Mouse (Mus musculus) lung, postnatal 14 days (tissue): ENCODE results near the gene Pus7l.
"Not testable (repeated sequence)": the region's sequence is repeated elsewhere in the genome, so short reads cannot be mapped to it uniquely, and the experiment has no call there.

Experiments
- DNase-seq: peaks from one replicate; pipeline ENCODE4 v3.0.0; 2021

Gene Pus7l

GRCm38 (mm10) chr15:94542567-94543408, 559 bp downstream of the Pus7l start:
- no peak for DNase-seq

- no peak for DNase-seq
Measured at GRCm38 (mm10) chr15:94539296-94539695, 4.1 kb downstream of the Pus7l start.

- DNase-seq = no peak
Measured at GRCm38 (mm10) chr15:94535521-94535920, 7.8 kb downstream of the Pus7l start.

- no peak for DNase-seq
Measured at GRCm38 (mm10) chr15:94532956-94533355, 10.4 kb downstream of the Pus7l start.

- no peak for DNase-seq
Measured at GRCm38 (mm10) chr15:94532306-94532705, 11.0 kb downstream of the Pus7l start.

- peak; percentile 17 for DNase-seq
Measured at GRCm38 (mm10) chr15:94530519-94530918, 12.8 kb downstream of the Pus7l start.

- DNase-seq = no peak
Measured at GRCm38 (mm10) chr15:94524956-94525355, 18.4 kb downstream of the Pus7l start.

- no peak for DNase-seq
Measured at GRCm38 (mm10) chr15:94523251-94523650, 20.1 kb downstream of the Pus7l start.

- DNase-seq = no peak
Measured at GRCm38 (mm10) chr15:94520959-94521358, 22.4 kb downstream of the Pus7l start.

GRCm38 (mm10) chr15:94520205-94520900, 23.0 kb downstream of the Pus7l start:
- peak; percentile 49 for DNase-seq

- DNase-seq = no peak
Measured at GRCm38 (mm10) chr15:94517913-94518491, 25.3 kb downstream of the Pus7l start.

GRCm38 (mm10) chr15:94503451-94504215, 39.7 kb downstream of the Pus7l start:
- no peak for DNase-seq

GRCm38 (mm10) chr15:94499260-94499659, 44.1 kb downstream of the Pus7l start:
- no peak for DNase-seq

- DNase-seq = no peak
Measured at GRCm38 (mm10) chr15:94495936-94496335, 47.4 kb downstream of the Pus7l start.

- DNase-seq = no peak
Measured at GRCm38 (mm10) chr15:94494445-94494844, 48.9 kb downstream of the Pus7l start.

GRCm38 (mm10) chr15:94489433-94489832, 53.9 kb downstream of the Pus7l start:
- DNase-seq = no peak

- not testable (repeated sequence) for DNase-seq
Measured at GRCm38 (mm10) chr15:94488028-94488427, 55.3 kb downstream of the Pus7l start.

GRCm38 (mm10) chr15:94482555-94482954, 60.8 kb downstream of the Pus7l start:
- DNase-seq = no peak

GRCm38 (mm10) chr15:94480792-94481191, 62.6 kb downstream of the Pus7l start:
- no peak for DNase-seq

- DNase-seq = no peak
Measured at GRCm38 (mm10) chr15:94480248-94480647, 63.1 kb downstream of the Pus7l start.

- no peak for DNase-seq
Measured at GRCm38 (mm10) chr15:94479513-94480136, 63.7 kb downstream of the Pus7l start.

GRCm38 (mm10) chr15:94478706-94479105, 64.6 kb downstream of the Pus7l start:
- DNase-seq = peak; percentile 2

GRCm38 (mm10) chr15:94477287-94477686, 66.1 kb downstream of the Pus7l start:
- no peak for DNase-seq
